In the genomic region with DNA sequence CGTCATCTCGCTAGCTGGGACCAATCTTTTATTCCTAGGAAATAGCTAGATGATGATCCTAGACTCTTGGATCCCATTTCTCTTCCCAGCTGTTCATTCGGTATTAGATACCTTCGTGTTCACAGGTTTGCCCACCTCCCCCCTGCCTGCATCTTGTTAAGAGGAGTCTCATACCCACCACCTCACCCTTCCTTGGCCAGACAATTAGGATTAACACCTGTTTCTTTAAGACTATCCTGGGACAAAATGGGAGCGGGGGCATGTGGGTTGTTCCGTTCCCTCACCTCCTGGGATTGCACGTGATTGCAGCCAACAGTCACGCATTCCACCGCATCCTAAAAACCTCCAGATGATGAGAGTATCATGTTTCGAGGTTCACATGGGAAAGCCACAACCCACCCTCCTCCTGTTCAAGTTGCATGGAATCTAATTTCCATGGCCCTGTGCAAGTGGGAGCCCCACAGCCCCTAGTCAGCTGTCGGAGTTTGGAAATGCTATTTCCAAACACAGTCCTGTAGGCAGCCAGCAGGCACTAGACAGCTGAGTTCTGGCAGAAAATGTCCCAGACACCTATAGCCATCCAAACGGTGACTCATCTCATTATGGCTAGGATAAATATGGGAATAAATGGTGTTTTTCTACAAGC, we compare ENCODE assay signal across 8 mouse cellular contexts. TPM values are rescaled to one million over a fixed set of nuclear protein-coding genes. Genes with fewer than 3 reads are reported as not detected.
DNase-seq lines count a peak whose midpoint lies in the region; ATAC-seq lines count a peak whose summit lies in the region.

No protein-coding gene starts in this region.

- peak; percentile 89 for DNase-seq in NIH3T3 (ENCODE audit: low read depth)
- peak; percentile 45 for DNase-seq in embryo, embryonic 11.5 days (ENCODE audit: low read depth, low spot score)
- peak; percentile 78 to 83 for DNase-seq in heart, adult 9 months (ENCODE audit: low spot score in 2 of 2)
- peak; percentile 54 to 88 for DNase-seq in left cerebral cortex, postnatal 14 days (ENCODE audit: low spot score in 2 of 2)
- peak; percentile 63 to 75 for DNase-seq in right cerebral cortex, postnatal 36 days (ENCODE audit: low spot score in 2 of 2)
- no peak for DNase-seq in kidney, adult 18-20 months
- DNase-seq in spleen, postnatal 10 days (ENCODE audit: low spot score in 2 of 2) = no peak

- ATAC-seq in monocyte, adult 5-6 weeks (replicated peaks; ENCODE audit: insufficient number of reproducible peaks, low FRiP score, low TSS enrichment, poor library complexity, severe bottlenecking) = no peak

- intact Hi-C loops in left cerebral cortex, postnatal 14 days (cut with DNase I) = no loop called here

RNA-seq across cellular contexts. Expression of a gene that starts 28.0 kb away (rescaled TPM):
- 1 to 10 TPM; 1.8 to 1.9 TPM for total RNA-seq in left cerebral cortex, postnatal 14 days (2021)
- not detected in 3 replicates for total RNA-seq in monocyte, adult 5-6 weeks (2017)

Comparison
In these comparisons a context has a peak if more than half of its experiments do, and no peak if none do; other contexts are left out.
1. DNase-seq: peak in NIH3T3 (single experiment), embryo, embryonic 11.5 days (single experiment), heart, adult 9 months (2 of 2), left cerebral cortex, postnatal 14 days (2 of 2) and right cerebral cortex, postnatal 36 days (2 of 2); none in kidney, adult 18-20 months (single experiment) and spleen, postnatal 10 days (0 of 2).